ENCODE assay signal across 17 mouse cellular contexts in the genomic region with DNA sequence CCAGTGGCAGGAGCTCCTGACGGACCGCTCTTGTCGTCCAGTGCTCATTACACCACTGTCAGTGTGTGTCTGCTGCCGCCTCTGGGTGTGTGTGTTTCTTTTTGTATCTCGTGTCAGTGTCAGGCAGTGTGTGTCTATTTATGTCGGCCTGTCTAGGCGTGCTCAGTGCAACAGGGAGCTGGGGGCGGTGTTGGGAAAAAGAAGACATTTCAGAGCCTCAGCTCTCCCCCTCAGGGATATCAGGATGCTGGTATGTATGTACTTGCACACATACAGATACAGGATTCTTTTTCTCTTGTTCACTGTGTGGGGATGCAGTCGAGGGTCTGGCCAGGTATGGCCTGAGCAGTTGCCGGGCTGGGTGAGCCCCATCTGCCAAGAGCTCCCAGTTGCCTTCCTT. TPM values are rescaled to one million over a fixed set of nuclear protein-coding genes. Genes with fewer than 3 reads are reported as not detected.
DNase-seq lines count a peak whose midpoint lies in the region; ATAC-seq and TF ChIP-seq lines count a peak whose summit lies in the region.
"Had no signal": no experiment of that assay in that cellular context is flagged by ENCODE, and none has a peak within 500 bp of the region (broad histone marks: within the 10 kb centered on the region; RNA-seq: fewer than 3 reads in every experiment).

No protein-coding gene starts in this region.

- no peaks in the 10 kb centered on the region for H3K27me3 ChIP-seq in hindbrain, embryonic 15.5 days
- H3K27me3 ChIP-seq in midbrain, postnatal 0 days (ENCODE audit: insufficient read depth, low read length) = no peaks in the 10 kb centered on the region
- peaks cover 66% of the 10 kb centered on the region for H3K27me3 ChIP-seq in kidney, embryonic 14.5 days (ENCODE audit: control insufficient read depth, insufficient read depth, low read length)

- ATAC-seq in hindbrain, embryonic 15.5 days (ENCODE audit: low FRiP score, low read depth) = no peak
- no peak for ATAC-seq in midbrain, postnatal 0 days (ENCODE audit: low FRiP score)
- no peak for ATAC-seq in megakaryocyte, adult 5-6 weeks (ENCODE audit: poor library complexity, severe bottlenecking)
- ATAC-seq in kidney, embryonic 14.5 days (ENCODE audit: low FRiP score, low TSS enrichment) = no peak

- H3K4me1 ChIP-seq in hindbrain, embryonic 15.5 days (replicated peaks) = peaks cover 79% of the 10 kb centered on the region
- H3K4me1 ChIP-seq in midbrain, postnatal 0 days (ENCODE audit: insufficient read depth, low read length) = 0 out of 2 replicates have a peak, but pooled peaks cover 4% of the 10 kb centered on the region
- H3K4me1 ChIP-seq in kidney, embryonic 14.5 days (ENCODE audit: control insufficient read depth, insufficient read depth, low read length) = 0 out of 2 replicates have a peak, but pooled peaks cover 4% of the 10 kb centered on the region

- H3K36me3 ChIP-seq in hindbrain, embryonic 15.5 days = peaks cover 2% of the 10 kb centered on the region
- peaks cover 6% of the 10 kb centered on the region; the same call in 1 of the 2 replicates for H3K36me3 ChIP-seq in midbrain, postnatal 0 days (ENCODE audit: insufficient read depth, low read length)
- no peaks in the 10 kb centered on the region for H3K36me3 ChIP-seq in kidney, embryonic 14.5 days (ENCODE audit: control insufficient read depth, insufficient read depth, low read length)
- H3K36me3 ChIP-seq: embryonic facial prominence, embryonic 13.5 days; limb, embryonic 12.5 days; lung, embryonic 15.5 days had no signal

- intact Hi-C loops in left cerebral cortex, adult 2 months (cut with DNase I) = loop anchor here (1.0 kb wide), 1 partner anchor 24 kb away; no protein-coding TSS in a partner anchor
- intact Hi-C loops in left cerebral cortex, postnatal 4 days (cut with DNase I) = no loop called here

- H3K27ac ChIP-seq in left cerebral cortex, adult 2 months = peak overlapping the region; percentile 89
- peak overlapping the region; percentile 97 for H3K27ac ChIP-seq in hindbrain, embryonic 15.5 days (replicated peaks)
- H3K27ac ChIP-seq in midbrain, postnatal 0 days (ENCODE audit: low read depth, low read length) = peak overlapping the region; percentile 66
- H3K27ac ChIP-seq in kidney, embryonic 14.5 days (ENCODE audit: low read depth, low read length) = no peak overlapping the region
- H3K27ac ChIP-seq: embryonic facial prominence, embryonic 13.5 days; kidney, postnatal 0 days; limb, embryonic 12.5 days; lung, embryonic 15.5 days had no signal

- TF ChIP-seq CTCF in left cerebral cortex, adult 2 months (IDR thresholded peaks at IDR 0.05) = no peak
- no peak for TF ChIP-seq CTCF in midbrain, postnatal 0 days (IDR thresholded peaks at IDR 0.05)

- H3K9me3 ChIP-seq in hindbrain, embryonic 15.5 days = no peaks in the 10 kb centered on the region
- H3K9me3 ChIP-seq in midbrain, postnatal 0 days (ENCODE audit: low read length) = no peaks in the 10 kb centered on the region
- no peaks in the 10 kb centered on the region for H3K9me3 ChIP-seq in kidney, embryonic 14.5 days (ENCODE audit: control insufficient read depth, low read length)
- H3K9me3 ChIP-seq: embryonic facial prominence, embryonic 13.5 days; limb, embryonic 12.5 days; lung, embryonic 15.5 days had no signal

- WGBS in hindbrain, embryonic 15.5 days = 27% methylated on average over 10 of the region's 10 CpGs
- WGBS in midbrain, postnatal 0 days = 42% methylated on average over 10 of the region's 10 CpGs
- WGBS in kidney, embryonic 14.5 days = 68% methylated on average over 10 of the region's 10 CpGs

- H3K4me3 ChIP-seq in left cerebral cortex, adult 2 months = no peak overlapping the region
- no peak overlapping the region for H3K4me3 ChIP-seq in hindbrain, embryonic 15.5 days
- H3K4me3 ChIP-seq in midbrain, postnatal 0 days (ENCODE audit: low read depth, low read length) = no peak overlapping the region
- no peak overlapping the region for H3K4me3 ChIP-seq in kidney, embryonic 14.5 days (ENCODE audit: low read length)
- H3K4me3 ChIP-seq: embryonic facial prominence, embryonic 13.5 days; limb, embryonic 12.5 days; lung, embryonic 15.5 days had no signal

- H3K4me2 ChIP-seq in hindbrain, embryonic 15.5 days = no peak overlapping the region
- no peak overlapping the region for H3K4me2 ChIP-seq in midbrain, postnatal 0 days (ENCODE audit: low read depth, low read length, poor library complexity, severe bottlenecking)
- H3K4me2 ChIP-seq in kidney, embryonic 14.5 days (replicated peaks; ENCODE audit: low read depth, low read length) = no peak overlapping the region
- H3K4me2 ChIP-seq: embryonic facial prominence, embryonic 13.5 days; lung, embryonic 15.5 days had no signal

- peak in 1 of 2 experiments; percentile 62 for DNase-seq in left cerebral cortex, adult 2 months (ENCODE audit: extremely low spot score in 1 of 2, low spot score in 2 of 2)
- no peak for DNase-seq in left cerebral cortex, postnatal 4 days
- no peak for DNase-seq in midbrain, postnatal 0 days (ENCODE audit: low spot score)
- no peak for DNase-seq in layer of hippocampus, adult 18-20 months (ENCODE audit: low spot score in 2 of 2)
- no peak for DNase-seq in cerebellum, postnatal 36 days
- DNase-seq: adrenal gland, adult 2 months; B cell, adult 2 months; cerebellum, adult 11 months; gastrocnemius, postnatal 10 days; heart, postnatal 10 days had no signal

- H3K9ac ChIP-seq in hindbrain, embryonic 15.5 days = no peak overlapping the region
- H3K9ac ChIP-seq in midbrain, postnatal 0 days (replicated peaks; ENCODE audit: low read length, poor library complexity, severe bottlenecking) = no peak overlapping the region
- H3K9ac ChIP-seq in kidney, embryonic 14.5 days (ENCODE audit: low read depth, low read length) = no peak overlapping the region
- H3K9ac ChIP-seq: embryonic facial prominence, embryonic 13.5 days; limb, embryonic 12.5 days; lung, embryonic 15.5 days had no signal

RNA-seq across cellular contexts. Expression of a gene that starts 58.8 kb away (rescaled TPM):
- 100 to 1,000 TPM in 1 of 2 experiments, 10 to 100 TPM in 1; 86.7 to 100 TPM for total RNA-seq in left cerebral cortex, adult 2 months (2021)
- 10 to 100 TPM; 75.8 to 80.6 TPM for total RNA-seq in left cerebral cortex, postnatal 4 days (2021)
- 26.5 and 27.0 TPM in 2 replicates for polyA plus RNA-seq in hindbrain, embryonic 15.5 days (2015; fragmentation: Nextera tagmentation; extraction: Ambion mirVana)
- 46.5 and 49.4 TPM in 2 replicates for total RNA-seq in midbrain, postnatal 0 days (2014; rRNA removed)
- polyA plus RNA-seq in midbrain, postnatal 0 days (2015; fragmentation: Nextera tagmentation; extraction: Ambion mirVana) = 16.9 and 18.6 TPM in 2 replicates
- 18.9 and 26.5 TPM in 2 replicates for total RNA-seq in megakaryocyte, adult 5-6 weeks (2015)
- total RNA-seq in megakaryocyte, adult 5-6 weeks (2017) = 61.2 and 71.9 TPM in 2 replicates
- 21.3 and 35.9 TPM in 2 replicates for polyA plus RNA-seq in kidney, embryonic 14.5 days (2014; fragmentation: Nextera tagmentation; extraction: Ambion mirVana)
- 10 to 100 TPM; 81.6 to 81.7 TPM for total RNA-seq in layer of hippocampus, adult 18-20 months (2021)
